Mouse (Mus musculus): ENCODE data around the gene Pitpnm2.

- TF ChIP-seq CTCF (conservative IDR thresholded peaks at IDR 0.05; ENCODE audit: low read length) (no peak), POU5F1 (IDR thresholded peaks at IDR 0.05; ENCODE audit: borderline replicate concordance, low read length) (no peak)
Measured at GRCm38 (mm10) chr5:124103020-124103419, 146.5 kb downstream of the Pitpnm2 start.
